In genomic region chr4:115124713-115125112, GRCm38 (mm10) we compare ENCODE assay signal across 21 mouse cellular contexts. TPM values are rescaled to one million over a fixed set of nuclear protein-coding genes. Genes with fewer than 3 reads are reported as not detected.
DNase-seq lines count a peak whose midpoint lies in the region; ATAC-seq and TF ChIP-seq lines count a peak whose summit lies in the region.
"Had no signal": no experiment of that assay in that cellular context is flagged by ENCODE, and none has a peak within 500 bp of the region (broad histone marks: within the 10 kb centered on the region; RNA-seq: fewer than 3 reads in every experiment).

No protein-coding gene starts in this region.

- H3K4me1 ChIP-seq in kidney, postnatal 0 days (replicated peaks; ENCODE audit: insufficient read depth, low read length) = no peaks in the 10 kb centered on the region
- no peaks in the 10 kb centered on the region for H3K4me1 ChIP-seq in lung, postnatal 0 days (ENCODE audit: insufficient read depth, low read depth, low read length)
- H3K4me1 ChIP-seq: embryonic facial prominence, embryonic 12.5 days; forebrain, embryonic 13.5 days; limb, embryonic 13.5 days; midbrain, embryonic 12.5 days had no signal

- TF ChIP-seq EP300 in lung, postnatal 0 days (IDR thresholded peaks at IDR 0.05) = no peak

- no peaks in the 10 kb centered on the region for H3K27me3 ChIP-seq in kidney, postnatal 0 days (ENCODE audit: insufficient read depth, low read length)
- H3K27me3 ChIP-seq in lung, postnatal 0 days (replicated peaks; ENCODE audit: insufficient read depth, low read length) = no peaks in the 10 kb centered on the region
- H3K27me3 ChIP-seq: embryonic facial prominence, embryonic 12.5 days; forebrain, embryonic 13.5 days; limb, embryonic 13.5 days; midbrain, embryonic 12.5 days had no signal

- TF ChIP-seq CTCF in kidney, postnatal 0 days (IDR thresholded peaks at IDR 0.05; ENCODE audit: low read depth) = peak; percentile 28; the same call in 1 of the 2 replicates
- 0 out of 2 replicates have a peak, but pooled peaks have one; percentile 10 for TF ChIP-seq CTCF in lung, postnatal 0 days (IDR thresholded peaks at IDR 0.05)

- H3K4me2 ChIP-seq in kidney, postnatal 0 days (ENCODE audit: low read length) = no peak overlapping the region
- H3K4me2 ChIP-seq in lung, postnatal 0 days (replicated peaks; ENCODE audit: low read depth, low read length) = no peak overlapping the region
- H3K4me2 ChIP-seq: embryonic facial prominence, embryonic 12.5 days; forebrain, embryonic 13.5 days; limb, embryonic 13.5 days; midbrain, embryonic 12.5 days had no signal

- no peak overlapping the region for H3K27ac ChIP-seq in kidney, postnatal 0 days
- no peak overlapping the region for H3K27ac ChIP-seq in lung, postnatal 0 days (ENCODE audit: low read length)
- H3K27ac ChIP-seq: embryonic facial prominence, embryonic 12.5 days; forebrain, embryonic 13.5 days; limb, embryonic 13.5 days; midbrain, embryonic 12.5 days had no signal

- H3K36me3 ChIP-seq in kidney, postnatal 0 days (ENCODE audit: insufficient read depth, low read length) = no peaks in the 10 kb centered on the region
- no peaks in the 10 kb centered on the region for H3K36me3 ChIP-seq in lung, postnatal 0 days (ENCODE audit: insufficient read depth, low read length)
- H3K36me3 ChIP-seq: embryonic facial prominence, embryonic 12.5 days; limb, embryonic 13.5 days; midbrain, embryonic 12.5 days had no signal

- no peak overlapping the region for H3K9ac ChIP-seq in kidney, postnatal 0 days (ENCODE audit: low read depth, low read length)
- H3K9ac ChIP-seq in lung, postnatal 0 days (replicated peaks; ENCODE audit: low read depth) = no peak overlapping the region
- H3K9ac ChIP-seq: embryonic facial prominence, embryonic 12.5 days; forebrain, embryonic 13.5 days; limb, embryonic 13.5 days; midbrain, embryonic 12.5 days had no signal

- H3K4me3 ChIP-seq in kidney, postnatal 0 days (replicated peaks; ENCODE audit: low read depth, low read length) = no peak overlapping the region
- no peak overlapping the region for H3K4me3 ChIP-seq in lung, postnatal 0 days (ENCODE audit: low read depth, low read length)
- H3K4me3 ChIP-seq: embryonic facial prominence, embryonic 12.5 days; erythroblast, embryonic 14.5 days; forebrain, embryonic 13.5 days; limb, embryonic 13.5 days; midbrain, embryonic 12.5 days had no signal

- ATAC-seq in kidney, postnatal 0 days (replicated peaks; ENCODE audit: low FRiP score, low read depth) = no peak
- no peak for ATAC-seq in lung, postnatal 0 days
- ATAC-seq: activated CD4-positive, CD25-positive, alpha-beta regulatory T cell, adult 4 months; forebrain, embryonic 13.5 days had no signal

- no peak for DNase-seq in kidney, postnatal 0 days (ENCODE audit: low spot score)
- no peak for DNase-seq in kidney, adult 11 months
- DNase-seq in lung, postnatal 0 days (ENCODE audit: low spot score) = no peak
- no peak for DNase-seq in lung, postnatal 25 days (ENCODE audit: low spot score)
- DNase-seq in R1 (ENCODE audit: low read depth, low spot score) = peak; percentile 19
- no peak for DNase-seq in frontal cortex, postnatal 10 days (ENCODE audit: low spot score in 2 of 2)
- DNase-seq in ovary, postnatal 10 days (ENCODE audit: low spot score) = no peak
- DNase-seq: adrenal gland, postnatal 14 days; cerebellum, adult 11-12 months; cerebellum, postnatal 25 days; gastrocnemius, postnatal 14 days; kidney, postnatal 4 days; lung, adult 2 months; thymus, postnatal 14 days had no signal

- H3K9me3 ChIP-seq in kidney, postnatal 0 days (replicated peaks; ENCODE audit: low read length) = no peaks in the 10 kb centered on the region
- H3K9me3 ChIP-seq in lung, postnatal 0 days (ENCODE audit: low read length) = no peaks in the 10 kb centered on the region
- H3K9me3 ChIP-seq: embryonic facial prominence, embryonic 12.5 days; forebrain, embryonic 13.5 days; limb, embryonic 13.5 days; midbrain, embryonic 12.5 days had no signal

RNA-seq across cellular contexts. Expression of gene Cyp4x1, which starts 9.4 kb away (rescaled TPM):
- 0.20 and 0.21 TPM in 2 replicates for polyA plus RNA-seq in kidney, postnatal 0 days (2015; fragmentation: Nextera tagmentation; extraction: Ambion mirVana)
- polyA plus RNA-seq in lung, postnatal 0 days (2015; fragmentation: Nextera tagmentation; extraction: Ambion mirVana) = 0.04 TPM in 1 of 2 replicates, not detected in the other
- polyA plus RNA-seq: activated CD4-positive, CD25-positive, alpha-beta regulatory T cell, adult 4 months; erythroblast, embryonic 14.5 days; heart, embryonic 16.5 days; limb, embryonic 13.5 days; lung, adult 2 months had no signal

RNA-seq across cellular contexts. Expression of gene Pdzk1ip1, which starts 36.2 kb away (rescaled TPM):
- polyA plus RNA-seq in kidney, postnatal 0 days (2015; fragmentation: Nextera tagmentation; extraction: Ambion mirVana) = 681 and 685 TPM in 2 replicates
- polyA plus RNA-seq in lung, postnatal 0 days (2015; fragmentation: Nextera tagmentation; extraction: Ambion mirVana) = 99.9 and 117 TPM in 2 replicates
